Mouse (Mus musculus) heart, embryonic 10.5 days (tissue): ENCODE measurements around the gene Gm47289. TPM values are rescaled to one million over a fixed set of nuclear protein-coding genes. Genes with fewer than 3 reads are reported as not detected.

Experiments
- polyA plus RNA-seq: library from polyadenylated mRNA; unstranded; fragments of >200 nt; fragmentation: Nextera tagmentation; extraction: Ambion mirVana; gene quantifications from 2 replicates; pipeline ENCODE4 v1.2.1, GENCODE M21; 2016

Gene Gm47289
- polyA plus RNA-seq, 1 experiment from 2014 or later: not detected

Other genes starting within 250 kb of the Gm47289 start
- gene Ctdspl, start 232.7 kb upstream of the Gm47289 start, polyA plus RNA-seq: 8.8 and 10.2 TPM in 2 replicates
- 19.1 and 23.1 TPM in 2 replicates for gene Vill, start 106.4 kb upstream of the Gm47289 start, polyA plus RNA-seq
- 18.6 and 19.5 TPM in 2 replicates for gene Plcd1, start 65.7 kb upstream of the Gm47289 start, polyA plus RNA-seq
- gene Dlec1, start 56.7 kb upstream of the Gm47289 start, polyA plus RNA-seq: 0.87 and 1.2 TPM in 2 replicates
- gene Acaa1b, start 2.1 kb upstream of the Gm47289 start, polyA plus RNA-seq: 0.70 and 0.76 TPM in 2 replicates
- not detected in 2 replicates for gene Slc22a13, start 49.9 kb downstream of the Gm47289 start, polyA plus RNA-seq
- gene Oxsr1, start 163.3 kb downstream of the Gm47289 start, polyA plus RNA-seq: 12.0 and 13.6 TPM in 2 replicates
- 86.5 and 91.8 TPM in 2 replicates for gene Acaa1a, start 180.5 kb downstream of the Gm47289 start, polyA plus RNA-seq
- 11.4 and 11.6 TPM in 2 replicates for gene Myd88, start 182.2 kb downstream of the Gm47289 start, polyA plus RNA-seq
- 2.0 and 5.5 TPM in 2 replicates for gene Xylb, start 198.2 kb downstream of the Gm47289 start, polyA plus RNA-seq
- gene Slc22a14, start 206.4 kb downstream of the Gm47289 start, polyA plus RNA-seq: not detected in 2 replicates
- 29.6 and 35.4 TPM in 2 replicates for gene Acvr2b, start 243.0 kb downstream of the Gm47289 start, polyA plus RNA-seq